Mouse (Mus musculus) ovary, postnatal 10 days (tissue): ENCODE measurements around the gene Dus3l.

Experiments
- DNase-seq: peaks from one replicate; pipeline ENCODE4 v3.0.0; 2022; ENCODE audit warnings: low spot score

The Dus3l gene

DNA sequence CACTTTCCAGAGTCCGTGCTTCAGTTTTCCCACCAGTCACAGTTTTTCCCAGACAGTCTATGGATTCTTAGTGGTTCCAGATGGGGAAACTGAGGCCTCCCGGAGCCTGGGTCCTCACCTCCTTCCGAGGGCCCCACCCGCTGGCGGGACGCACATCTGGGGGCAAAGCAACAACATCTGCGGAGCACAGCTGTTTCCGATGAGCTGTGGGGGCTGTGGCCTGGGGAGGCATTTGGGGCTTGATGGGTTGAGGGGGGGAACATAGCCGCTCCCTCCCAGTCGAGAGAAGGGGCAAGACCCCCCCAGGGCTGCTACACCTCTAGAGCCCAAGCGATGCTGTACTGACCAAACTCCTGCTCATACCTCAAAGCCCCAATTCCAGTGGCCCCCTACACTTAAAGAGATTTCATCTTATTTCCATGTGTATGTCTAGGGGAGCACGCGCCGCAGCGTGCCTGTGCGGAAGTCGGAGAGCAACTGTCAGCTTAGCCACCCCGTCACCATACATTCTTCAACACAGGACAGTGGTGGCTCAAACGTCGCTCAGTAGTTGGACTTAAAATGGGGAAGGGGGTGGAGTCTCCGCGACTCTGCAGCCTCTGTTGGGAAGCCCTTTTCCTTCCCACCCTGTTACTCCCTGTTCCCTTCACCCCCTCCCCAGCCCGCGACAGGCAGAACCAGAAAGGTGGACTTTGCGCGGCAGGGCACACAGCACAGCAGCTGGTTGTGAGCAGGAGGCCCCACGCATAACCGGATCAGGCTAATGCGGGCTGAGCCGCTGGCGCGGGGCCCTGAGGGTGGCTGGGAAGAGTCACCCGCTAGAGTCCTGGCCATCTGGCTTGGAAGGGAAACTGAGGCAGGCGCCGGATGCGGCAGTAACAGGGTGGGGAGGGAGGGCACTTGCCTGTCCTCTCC lies 10.0 kb upstream of the Dus3l start:
- no peak for DNase-seq

DNA sequence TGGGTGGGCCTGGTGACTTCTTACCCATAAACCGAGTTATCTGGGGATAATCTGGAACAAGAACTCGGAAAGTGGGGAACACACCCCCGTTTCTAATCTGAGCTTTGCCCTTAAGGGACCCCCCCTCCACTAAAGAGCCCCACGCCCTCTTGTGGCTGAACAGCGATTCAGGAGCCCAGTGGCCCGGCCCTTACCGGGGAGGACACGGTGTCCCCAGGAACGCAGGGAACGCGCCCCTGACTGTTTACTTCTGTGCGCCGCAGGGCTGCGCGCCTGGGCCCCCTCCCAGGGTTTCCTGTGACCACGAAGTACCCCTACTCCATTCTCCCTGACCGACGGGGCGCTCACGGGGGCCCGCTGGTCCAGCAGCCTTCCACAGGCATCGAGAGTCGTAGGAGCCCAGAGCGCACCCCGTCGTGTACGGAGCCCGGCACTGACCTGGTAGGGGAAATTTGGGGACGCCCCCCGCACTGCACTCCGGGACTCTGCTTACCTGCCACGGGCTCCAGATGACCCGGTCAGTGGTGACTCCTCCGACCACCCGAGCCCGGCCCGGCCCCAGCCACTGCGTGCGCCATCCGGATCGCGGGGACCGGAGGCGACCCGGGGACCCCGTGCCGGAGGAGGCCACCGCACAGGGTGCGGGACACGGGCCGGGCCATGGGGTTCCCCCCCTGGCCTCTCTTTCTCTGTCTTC lies 7.7 kb upstream of the Dus3l start:
- DNase-seq, result no peak

DNA sequence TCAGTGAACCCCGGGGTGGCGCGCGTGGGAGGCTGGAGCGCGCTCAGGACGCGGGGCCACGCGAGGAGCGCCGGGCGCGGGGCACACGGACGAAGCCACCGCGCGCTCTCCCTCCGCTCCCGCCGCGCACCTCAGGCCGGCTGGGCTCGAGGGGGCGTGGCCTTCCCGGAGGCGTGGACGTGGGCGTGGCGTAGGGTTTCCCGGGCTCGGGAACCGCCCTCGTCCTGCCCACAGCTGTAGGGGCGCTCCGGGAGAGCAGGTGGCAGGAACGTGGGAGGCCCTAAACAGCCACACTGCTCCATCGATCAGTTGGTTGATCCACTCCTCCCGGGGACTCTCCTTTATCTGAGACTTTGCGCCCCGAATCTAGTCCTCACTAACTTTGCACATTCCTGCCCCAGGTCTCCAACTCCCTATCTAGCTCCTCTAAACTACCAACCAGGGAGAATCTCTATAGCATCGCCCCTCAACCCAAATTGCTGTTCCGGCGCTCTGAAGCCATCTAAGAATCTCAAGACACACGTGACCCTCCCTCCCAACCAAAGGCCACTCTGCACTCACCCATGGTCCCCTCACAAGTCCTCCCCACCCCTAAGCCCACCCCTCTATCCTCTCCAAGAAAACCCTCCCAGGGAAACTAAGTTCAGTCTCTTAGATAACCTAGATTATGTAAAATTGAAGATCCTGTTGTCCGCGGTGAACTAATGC lies 7.0 kb upstream of the Dus3l start, which contains the start of gene Nrtn:
Nrtn (minus strand) TSS at position 115 of the 708 bp plus-strand sequence.
- DNase-seq, result peak; percentile 73

DNA sequence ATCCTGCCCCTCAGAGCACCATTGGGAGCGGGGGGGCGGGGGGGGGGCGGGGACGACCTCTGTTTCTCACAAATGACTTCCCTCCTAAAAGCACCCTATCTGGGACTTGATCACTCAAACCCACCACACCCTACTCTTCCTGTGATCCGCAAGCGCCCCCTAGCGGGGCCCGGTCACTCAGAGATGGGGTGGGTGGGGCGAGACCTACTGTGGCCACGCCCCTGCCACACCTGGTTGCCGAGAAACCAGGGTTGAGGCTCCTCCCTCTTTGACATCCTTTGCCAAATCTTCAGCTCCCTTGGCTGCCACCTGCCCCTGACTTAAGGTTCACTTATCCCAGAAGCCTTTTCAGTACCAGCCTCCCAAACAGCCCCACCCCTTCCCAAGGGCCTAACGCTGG lies 6.4 kb upstream of the Dus3l start:
- peak; percentile 42 for DNase-seq

DNA sequence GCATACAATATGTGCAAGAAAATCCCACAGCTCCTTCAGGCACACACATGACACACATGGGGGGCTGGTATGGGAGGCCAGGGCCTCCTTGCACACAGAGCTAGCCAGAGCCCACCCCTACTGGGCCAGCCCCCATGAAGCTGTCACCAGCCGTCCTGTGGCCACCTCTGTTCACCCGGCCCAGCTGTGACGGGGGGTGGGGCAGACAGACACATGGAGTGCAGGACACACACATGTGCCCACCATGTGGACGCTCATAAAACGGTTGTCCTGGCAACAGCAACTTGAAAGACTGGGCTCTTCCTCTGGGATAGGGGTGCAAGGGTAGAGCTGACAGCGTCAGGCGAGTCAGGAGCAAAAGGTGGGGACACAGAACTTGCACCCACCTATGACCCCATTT lies 5.3 kb upstream of the Dus3l start:
- no peak for DNase-seq

DNA sequence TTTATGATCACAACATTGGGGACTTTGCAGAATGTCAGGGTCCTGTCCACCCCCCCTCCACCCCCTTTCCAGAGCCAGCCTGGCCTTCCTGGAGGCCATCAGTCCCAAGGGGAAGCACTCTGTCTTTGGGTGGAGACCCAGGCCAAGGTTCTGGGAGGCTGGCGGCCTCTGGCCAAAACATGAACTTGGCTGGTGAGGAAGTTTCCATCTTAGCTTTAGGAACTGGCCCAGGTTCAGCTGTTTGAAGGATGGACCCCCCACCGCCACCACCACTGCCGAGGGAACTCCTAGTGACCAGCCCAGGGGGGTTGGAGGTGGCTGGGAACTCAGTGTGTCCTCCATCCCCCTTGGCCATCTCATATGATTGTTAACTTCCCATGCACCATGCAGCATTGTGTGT lies 3.5 kb upstream of the Dus3l start:
- no peak for DNase-seq

DNA sequence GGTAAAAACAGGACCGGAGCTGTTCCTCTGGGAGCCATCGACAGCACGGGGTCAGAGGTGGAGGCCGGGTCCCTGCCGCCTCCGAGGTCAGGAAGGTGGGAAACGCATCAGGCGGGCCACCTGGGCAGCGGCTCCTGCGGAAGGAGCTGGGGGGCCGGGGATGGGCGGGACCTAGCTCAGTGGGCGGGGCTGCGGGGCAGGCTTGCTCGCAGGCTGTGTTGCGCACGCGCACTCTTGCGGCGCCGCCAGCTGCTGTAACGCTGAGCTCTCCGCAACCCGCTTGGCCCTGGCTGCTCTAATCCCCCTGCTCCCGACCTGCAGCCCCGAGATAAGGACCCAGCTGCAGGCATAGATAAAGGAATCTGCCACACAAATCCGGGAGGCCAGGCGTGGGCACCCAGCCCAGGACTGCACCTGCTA lies 2.6 kb upstream of the Dus3l start:
- peak; percentile 62 for DNase-seq

DNA sequence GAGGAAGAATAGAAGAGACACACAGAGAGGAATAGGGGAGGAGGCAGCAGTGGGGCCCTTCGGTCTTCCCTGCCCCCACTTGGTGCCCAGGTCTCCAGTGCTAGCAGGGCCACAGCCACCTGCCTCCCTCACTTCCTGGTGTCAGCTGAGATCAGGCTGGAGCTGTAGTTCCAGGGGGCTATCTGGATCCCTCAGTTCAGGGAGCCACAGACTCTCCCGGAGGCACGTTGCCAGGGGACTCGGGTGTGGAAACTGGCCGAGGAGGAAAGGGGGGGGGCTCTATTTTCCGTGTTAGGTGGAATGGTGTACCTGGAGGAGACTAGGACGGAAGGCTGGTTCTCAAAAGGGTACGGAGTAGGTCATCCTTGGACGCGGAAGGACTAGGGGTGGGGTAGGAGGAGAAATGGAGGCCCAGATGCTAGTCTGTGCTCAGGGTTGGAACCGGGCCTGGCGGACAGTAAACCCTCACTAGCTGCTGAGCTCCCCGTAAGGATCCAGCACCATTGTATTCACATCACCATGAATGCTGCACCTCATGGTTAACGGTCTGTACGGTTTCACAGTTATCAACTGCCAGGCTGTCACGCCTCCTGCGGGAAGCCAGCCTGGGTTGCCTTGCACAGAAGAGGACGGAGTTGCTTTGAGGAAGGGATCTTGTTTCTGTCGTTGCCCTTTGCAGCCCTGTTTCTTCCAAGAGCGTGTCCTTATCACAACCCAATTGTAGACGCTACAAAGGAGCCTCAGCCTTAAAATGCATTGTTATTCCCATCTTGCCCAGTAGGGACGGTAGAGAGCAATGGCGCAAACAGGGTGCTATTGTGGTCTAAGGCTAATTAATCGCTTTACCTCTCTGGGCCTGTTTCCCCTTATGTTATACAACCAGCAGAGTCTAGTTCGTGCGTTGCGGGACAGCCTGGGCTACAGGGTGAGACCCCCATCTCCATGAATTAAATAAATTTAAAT lies 1.5 kb upstream of the Dus3l start:
- peak; percentile 32 for DNase-seq

DNA sequence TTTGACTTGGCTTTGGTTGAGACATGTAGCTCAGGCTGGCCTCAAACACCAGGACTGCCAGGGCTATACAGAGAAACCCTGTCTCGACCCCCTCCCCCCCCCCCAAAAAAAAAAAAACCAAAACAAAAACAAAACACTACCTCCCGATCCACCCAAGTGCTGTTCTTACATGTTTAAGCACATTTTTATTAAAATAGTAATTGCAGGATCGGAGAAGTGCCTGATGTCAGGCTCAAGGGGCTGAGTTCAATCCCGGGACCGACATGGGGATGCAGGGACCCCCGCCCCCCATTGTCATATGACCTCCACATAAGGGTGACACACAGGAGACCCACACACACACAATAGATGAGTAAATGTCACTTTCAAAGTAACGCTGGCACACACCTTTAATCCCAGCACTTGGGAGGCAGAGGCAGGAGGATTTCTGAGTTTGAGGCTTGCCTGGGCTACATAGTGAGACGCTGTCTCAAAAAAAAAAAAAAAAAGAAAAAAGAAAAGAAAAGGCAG lies 761 bp upstream of the Dus3l start:
- DNase-seq, result no peak

DNA sequence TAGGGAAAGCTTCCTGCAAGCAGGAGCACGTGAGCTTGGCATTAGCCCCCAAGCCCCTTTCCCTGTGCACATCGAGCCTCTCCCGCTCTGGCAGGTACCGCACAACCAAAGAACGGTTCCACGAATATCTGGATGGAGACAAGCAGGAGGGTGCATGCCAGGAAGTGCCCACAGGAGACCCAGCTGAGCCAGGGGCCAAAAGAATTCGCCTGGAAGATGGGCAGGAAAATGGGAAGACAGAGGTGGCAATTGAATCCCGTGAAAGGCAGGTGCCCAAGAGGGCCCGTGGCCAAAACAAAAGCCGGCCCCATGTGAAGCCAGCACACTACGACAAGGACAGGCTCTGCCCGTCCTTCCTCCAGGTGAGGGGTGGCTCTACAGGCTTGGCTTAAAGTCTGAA lies 874 bp downstream of the Dus3l start:
- DNase-seq, result no peak

DNA sequence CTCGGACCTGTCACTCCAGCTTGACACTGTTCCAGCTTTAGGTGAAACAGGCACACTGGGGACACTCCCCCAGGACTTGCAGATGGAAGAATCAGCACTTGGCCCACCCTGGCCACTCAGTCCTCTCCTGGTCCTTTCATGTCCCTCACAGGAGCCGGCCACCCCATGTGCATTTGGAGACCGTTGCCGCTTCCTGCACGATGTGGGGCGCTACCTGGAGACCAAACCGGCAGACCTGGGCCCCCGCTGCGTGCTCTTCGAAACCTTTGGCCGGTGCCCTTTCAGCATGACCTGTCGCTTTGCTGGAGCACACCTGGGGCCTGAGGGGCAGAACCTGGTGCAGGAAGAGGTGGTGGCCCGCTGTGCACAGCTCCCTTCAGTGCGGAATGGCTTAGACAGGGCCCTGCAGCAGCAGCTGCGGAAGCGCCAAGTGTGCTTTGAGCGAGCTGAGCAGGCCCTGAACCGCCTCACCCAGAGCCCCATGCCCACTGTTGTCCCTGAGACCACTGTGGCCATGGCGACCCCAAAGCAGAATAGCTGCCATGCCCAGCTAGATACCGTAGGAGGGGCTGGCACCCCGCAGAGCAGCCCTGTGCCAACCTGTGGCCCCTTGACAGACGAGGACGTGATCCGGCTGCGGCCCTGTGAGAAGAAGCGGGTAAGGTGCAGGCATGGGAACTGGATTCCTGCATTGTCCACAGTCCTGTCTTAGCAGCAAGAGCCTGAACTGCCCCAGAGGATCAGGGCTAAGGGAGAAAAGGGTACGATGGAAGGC lies 2.3 kb downstream of the Dus3l start:
- no peak for DNase-seq

DNA sequence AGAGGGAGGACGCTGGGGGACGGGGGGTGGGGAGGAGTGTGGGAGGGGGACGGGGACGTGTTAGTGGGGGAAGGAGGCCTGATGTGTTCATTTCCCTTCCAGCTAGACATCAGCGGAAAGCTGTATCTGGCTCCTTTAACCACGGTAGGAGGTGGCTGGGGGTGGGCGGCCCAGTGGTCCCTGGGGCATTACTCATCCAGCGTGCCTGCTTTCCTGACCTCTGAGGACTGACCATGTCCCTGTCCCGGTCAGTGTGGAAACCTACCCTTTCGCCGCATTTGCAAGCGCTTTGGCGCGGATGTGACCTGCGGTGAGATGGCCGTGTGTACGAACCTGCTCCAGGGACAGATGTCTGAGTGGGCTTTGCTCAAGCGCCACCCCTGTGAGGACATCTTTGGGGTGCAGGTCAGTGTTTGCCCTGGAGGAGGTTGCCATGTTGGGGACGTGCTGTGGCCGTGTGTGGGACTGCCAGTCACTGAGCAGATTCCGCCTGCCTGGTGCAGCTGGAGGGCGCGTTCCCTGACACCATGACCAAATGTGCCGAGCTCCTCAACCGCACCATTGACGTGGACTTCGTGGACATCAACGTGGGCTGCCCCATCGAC lies 3.1 kb downstream of the Dus3l start:
- DNase-seq, result no peak

DNA sequence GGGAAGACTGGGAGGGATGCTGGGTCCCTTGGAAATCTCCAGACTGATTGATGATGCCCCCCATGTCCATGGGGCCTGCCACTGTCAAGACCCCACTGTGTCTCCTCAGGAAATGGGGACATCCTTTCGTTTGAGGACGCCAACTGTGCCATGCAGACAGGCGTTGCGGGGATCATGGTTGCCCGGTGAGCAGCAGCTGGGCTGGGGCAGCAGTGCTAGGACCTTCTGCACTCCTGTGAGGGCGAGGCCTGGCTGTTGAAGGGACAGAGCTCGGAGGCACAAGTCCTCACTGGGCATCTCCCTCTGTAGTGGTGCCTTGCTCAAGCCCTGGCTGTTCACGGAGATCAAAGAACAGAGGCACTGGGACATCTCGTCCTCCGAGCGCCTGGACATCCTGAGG lies 4.4 kb downstream of the Dus3l start:
- DNase-seq, result no peak

DNA sequence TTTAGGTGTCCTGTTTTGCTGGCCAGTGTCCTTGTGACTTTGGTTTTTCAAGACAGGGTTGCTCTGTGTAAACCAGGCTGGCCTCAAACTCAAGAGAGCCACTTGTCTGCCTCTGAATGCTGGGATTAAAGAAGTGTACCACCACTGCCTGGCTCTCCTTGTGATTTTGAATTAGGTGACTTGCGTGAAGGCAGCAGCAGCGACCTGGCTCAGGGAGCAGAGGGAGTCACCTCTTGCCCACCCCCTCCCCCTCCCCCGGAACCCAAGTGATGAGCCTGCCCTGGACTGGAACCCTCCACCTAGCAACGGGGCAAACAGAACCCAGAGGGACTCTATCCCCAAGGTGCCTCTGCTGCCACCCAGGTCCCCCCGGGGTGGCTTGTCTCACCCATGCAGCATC lies 5.4 kb downstream of the Dus3l start, which contains the start of gene Prr22:
Prr22 (plus strand) TSS at position 301 of the 400 bp plus-strand sequence.
- no peak for DNase-seq

DNA sequence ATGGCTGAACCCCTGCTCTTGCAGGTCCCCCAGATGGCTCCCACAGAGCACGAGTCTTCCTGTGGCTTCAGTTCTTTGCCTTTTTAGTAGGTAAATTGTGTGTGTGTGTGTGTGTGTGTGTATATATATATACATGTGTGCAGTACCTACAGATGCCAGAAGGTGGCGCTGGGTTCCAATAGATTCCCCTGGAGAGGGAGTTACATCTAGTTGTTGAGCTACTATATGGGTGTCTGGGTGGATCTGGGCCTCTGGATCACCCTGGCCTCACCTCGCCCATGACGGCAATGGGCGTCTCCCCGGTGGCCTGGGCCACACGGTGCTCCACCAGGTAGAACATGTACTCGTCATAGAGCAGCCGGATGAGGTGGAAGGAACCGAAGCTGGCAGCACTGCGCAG lies 13.0 kb downstream of the Dus3l start:
- DNase-seq, result no peak

DNA sequence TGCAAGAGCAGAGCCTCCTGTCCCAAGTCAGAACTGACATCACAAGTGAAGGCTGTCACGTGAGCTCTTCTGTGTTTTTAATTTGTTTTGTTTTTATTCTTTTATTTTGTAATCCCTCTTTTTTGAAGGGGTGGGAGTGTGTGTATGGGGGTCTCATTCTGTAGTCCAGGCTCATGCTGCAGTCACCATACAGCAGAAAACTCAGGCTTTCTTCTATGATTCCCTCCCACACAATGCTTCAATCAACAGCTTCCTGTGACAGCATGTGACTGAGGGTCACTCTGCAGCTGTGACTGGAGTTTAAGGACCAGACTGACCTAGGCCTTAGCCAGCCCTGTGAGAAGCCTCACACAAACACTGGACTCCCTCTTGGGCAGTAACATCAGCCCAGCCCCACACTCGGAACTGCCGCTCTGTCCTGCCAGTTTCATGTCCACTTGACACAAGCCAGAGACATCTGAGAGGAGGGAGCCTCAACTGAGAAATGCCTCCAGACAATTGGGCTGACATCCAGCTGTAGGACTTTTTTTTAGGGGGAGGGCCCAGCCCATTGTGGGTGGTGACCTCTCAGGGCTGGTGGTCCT lies 14.3 kb downstream of the Dus3l start:
- no peak for DNase-seq

DNA sequence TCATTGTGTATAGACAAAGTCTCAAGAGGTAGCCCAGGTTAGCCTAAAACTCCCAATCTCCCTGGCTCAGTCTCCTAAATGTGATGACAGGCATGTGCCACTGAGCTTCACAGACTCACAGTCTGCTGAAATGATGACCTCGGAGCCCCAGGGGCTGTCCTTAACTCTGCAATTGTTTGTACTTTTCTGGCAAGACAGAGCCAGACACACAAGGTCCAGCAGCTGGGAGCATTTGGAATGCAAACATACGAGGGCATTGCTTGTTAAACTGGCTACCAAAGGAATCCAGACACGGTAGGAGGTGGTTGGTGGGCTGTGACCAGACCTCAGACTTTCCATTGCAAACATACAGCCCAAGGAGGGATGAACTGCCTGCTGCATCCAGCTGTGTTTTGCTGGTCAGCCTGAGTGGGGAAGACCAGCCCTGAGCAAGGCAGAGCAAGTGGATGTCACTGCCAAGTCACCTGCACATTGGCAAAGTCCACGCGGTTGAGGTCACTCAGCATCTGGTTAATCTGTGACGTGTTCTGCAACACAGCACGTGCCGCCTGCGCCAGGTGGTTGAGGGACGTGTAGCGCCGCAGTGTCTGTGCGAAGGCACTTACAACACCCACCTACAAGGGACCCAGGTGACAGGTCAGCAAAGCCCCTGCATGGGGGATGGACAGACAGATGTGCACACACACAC lies 15.9 kb downstream of the Dus3l start:
- DNase-seq, result no peak

DNA sequence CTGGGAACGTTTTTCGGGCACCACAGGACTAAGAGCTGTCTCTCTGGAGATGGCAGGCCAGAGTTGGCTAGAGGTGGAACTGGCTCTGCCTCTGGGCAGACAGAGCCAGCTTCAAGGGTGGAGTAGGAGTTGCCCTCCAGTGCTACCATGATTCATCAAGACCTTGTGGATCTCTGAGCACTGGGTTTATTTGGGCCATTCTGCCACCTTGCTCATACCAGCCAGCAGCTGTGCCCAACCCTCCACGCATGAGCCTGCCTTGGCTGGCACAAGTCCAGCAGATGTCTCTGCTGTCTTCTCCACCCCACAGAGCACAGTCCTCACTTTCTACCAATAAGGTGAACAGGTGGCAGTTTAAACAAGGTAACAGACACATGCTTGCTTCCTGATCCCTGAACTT lies 24.3 kb downstream of the Dus3l start:
- no peak for DNase-seq

DNA sequence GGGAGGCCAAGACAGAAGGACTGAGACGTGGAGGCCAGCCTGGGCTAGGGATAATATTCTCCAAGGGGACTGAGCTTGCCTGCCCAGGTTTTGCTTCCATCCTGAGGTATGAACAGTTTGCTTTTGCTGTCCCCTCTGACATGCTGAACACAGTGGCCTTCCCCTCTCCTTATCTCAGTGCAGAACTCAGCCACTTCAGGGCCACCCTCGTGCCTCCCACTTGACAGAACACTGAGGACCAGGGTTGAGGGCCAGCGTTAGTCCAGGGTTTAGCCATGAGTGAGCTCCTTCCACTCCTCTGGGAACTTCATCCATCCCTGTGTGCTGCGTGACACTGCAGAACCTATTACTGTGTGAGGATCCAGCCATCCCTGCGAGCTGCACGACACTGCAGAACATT lies 24.7 kb downstream of the Dus3l start:
- DNase-seq, result no peak
